Mouse (Mus musculus): ENCODE data around the gene Rasd2. TPM values are rescaled to one million over a fixed set of nuclear protein-coding genes. Genes with fewer than 3 reads are reported as not detected.

Gene Rasd2
- 10 to 100 TPM in 2 of 4 experiments, 1 to 10 TPM in 2; 4.3 to 12.2 (median 8.6) TPM for total RNA-seq (2022)

DNA sequence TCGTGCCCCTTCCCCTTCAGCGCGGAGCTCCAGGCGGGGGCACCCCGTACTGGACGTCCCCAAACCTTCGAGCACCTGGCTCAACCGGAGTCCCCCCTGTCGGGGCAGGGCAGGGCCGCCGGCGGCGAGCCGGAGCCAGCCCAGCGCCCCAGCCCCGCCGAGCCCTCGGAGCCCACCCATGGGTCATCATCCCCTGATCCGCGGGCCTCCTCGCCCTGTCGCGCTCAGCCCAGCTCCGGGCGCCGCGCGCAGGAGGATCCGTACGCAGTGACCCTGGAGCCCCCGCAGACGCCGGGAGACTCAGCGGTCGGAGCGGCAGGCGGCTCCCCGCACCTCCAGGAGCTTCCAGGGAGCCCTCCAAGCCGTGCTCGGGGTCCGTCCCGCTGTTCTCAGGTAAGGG lies at the start of gene Rasd2:
Gene Rasd2, plus strand, starts transcription at position 259 of the 400 bp plus-strand sequence.
- DNase-seq = no peak

DNA sequence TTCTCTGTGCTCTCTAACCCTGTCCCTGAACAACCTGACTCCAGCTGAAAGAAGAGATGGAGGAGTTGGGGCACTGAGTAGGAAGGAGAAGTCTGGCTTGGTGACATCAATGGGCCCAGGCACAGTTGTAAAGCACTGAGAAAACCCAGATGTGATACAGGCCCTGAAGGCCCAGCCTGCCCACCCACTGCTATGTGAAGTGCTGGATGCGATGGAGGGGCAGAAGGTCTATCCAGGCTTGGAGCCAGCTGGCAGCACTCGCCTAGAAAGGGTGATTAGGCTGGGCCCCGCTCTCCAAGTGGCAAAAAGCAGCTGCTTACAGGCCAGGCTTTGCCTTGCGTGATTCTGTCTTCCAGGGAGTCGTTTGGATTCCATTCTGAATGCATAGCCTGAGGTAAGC lies 44.4 kb upstream of the Rasd2 start:
- DNase-seq = no peak

DNA sequence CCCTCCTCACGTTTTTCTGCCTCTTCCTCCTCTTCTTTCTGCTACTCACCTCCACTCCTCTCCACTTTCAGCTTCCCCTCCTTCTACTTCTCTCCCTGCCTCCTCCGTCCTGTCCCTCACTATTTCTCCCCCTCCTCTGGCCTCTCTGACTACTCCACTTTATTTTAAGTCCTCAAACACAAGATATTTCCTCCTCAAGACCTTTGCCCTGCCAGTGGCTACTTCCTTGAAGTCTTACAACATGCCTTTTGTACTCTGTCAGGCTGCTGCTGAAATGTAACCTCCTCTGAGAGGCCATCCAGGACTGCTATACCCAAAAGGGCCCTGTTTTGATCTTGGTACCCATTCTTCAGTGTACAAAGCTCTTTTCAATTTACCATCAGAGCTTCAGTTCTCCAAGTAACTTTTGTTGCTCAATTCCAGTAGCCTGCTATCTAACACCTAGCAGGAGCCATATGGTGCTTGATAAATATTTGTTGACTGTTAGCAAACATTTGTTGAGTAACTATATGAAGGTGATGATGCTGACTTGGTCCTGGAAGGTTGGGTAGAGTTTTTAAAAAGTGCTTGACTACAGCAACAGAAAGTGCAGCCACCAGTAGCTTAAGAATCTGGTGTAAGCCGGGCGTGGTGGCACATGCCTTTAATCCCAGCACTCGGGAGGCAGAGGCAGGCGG lies 41.6 kb upstream of the Rasd2 start:
- no peak for DNase-seq

DNA sequence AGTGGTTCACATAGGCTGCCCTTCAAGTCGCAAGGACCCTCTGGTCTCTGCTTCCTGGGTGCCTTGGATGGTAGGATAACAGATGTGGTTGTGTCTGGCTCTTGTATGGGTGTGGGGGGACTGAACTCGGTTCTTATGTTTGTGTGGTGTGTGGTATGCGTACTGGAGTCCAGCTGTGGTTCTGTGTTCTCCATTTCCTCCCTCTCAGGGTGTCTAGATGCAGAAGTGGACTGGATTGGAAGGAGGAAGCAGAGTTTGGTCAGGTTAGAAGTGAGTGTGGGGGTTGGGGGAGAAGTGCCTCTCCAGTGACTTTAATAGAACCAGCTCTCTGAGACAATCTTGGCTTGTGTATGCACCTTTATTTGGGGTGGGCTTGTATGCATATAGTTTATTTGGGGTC lies 20.7 kb upstream of the Rasd2 start:
- DNase-seq = no peak

DNA sequence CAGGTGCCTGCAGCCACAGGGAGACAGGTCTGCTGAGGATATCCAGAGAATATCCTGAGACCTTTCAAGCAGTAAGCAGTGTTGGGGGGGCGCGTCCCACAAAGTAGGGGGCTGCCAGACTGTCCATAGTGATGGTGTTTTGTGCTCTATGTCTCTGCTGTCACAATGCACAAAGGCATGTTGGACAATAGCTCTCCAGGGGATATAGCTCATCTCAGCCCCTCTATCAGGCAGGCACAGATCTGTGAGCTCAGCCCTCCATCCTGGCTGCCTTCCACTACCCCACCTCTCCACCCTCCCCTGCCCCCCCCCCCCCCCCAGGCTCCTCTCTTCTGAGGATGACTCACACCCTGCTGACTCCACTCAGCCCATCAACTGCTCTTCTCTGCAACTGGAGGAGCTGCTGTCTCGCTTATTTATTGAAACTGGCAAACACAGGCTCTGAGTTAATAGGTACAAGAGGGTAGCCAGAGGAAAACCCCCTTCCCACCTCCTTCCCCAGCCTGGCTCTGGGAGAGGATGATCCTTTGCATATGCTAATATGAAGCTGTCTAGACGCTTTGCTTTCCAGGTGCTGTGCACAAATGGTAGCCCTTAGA lies 19.2 kb upstream of the Rasd2 start:
- no peak for DNase-seq

DNA sequence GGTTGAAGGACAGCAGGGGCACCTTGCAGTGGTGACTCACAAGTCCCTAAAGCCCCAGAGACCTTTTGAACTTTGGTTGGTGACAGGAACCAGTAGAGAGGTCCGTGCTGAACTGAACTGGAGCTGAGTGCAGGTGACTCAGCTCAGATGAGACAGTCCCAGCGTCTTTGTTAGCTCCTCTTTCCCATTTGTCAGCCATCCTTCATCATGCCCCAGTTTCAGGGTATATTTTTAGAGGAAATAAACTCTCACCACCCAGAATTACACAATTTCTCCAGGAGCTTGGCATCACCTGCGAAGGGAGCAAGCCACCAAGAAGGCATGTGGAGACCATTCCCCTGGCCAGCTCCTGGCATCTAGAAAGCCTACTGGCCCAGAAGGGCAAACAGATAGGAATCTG lies 16.6 kb upstream of the Rasd2 start:
- no peak for DNase-seq

DNA sequence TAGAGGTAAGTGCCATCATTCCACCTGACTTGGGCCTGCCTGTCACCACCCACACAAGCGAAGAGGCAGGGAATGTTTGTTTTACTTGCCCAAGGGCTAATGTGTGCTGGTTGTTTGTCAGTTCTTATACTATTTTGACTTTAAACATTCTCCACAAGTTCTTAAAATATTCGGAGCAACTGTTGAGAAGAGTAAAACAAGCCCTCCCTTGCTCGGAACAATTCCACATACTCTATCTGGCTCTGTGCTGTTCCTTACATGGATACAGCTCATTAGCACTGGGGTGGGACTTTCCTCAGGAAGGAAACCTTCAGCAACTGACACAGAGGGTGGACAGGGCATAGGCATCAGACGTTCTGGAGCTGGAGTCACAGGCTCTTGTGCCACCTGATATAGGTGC lies 15.9 kb upstream of the Rasd2 start:
- no peak for DNase-seq

DNA sequence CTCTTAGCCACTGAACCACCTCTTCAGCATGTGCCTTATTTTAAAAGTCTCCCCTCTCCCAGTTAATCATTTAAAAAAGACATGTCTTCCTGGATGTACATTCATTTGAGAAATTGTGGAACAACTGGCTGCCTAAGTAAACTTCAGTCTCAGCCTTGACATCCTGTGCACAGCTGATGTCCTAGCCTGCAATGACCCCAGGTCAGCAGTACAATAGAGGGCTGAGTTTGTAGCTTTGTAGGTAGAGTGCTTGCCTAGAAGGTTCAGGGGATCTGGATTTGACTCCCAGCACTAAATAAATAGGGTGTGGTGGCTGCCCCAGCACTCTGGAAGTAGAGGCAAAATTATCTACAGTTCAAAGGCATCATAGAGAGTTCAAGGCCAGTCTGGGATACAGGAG lies 15.4 kb upstream of the Rasd2 start:
- DNase-seq = no peak

DNA sequence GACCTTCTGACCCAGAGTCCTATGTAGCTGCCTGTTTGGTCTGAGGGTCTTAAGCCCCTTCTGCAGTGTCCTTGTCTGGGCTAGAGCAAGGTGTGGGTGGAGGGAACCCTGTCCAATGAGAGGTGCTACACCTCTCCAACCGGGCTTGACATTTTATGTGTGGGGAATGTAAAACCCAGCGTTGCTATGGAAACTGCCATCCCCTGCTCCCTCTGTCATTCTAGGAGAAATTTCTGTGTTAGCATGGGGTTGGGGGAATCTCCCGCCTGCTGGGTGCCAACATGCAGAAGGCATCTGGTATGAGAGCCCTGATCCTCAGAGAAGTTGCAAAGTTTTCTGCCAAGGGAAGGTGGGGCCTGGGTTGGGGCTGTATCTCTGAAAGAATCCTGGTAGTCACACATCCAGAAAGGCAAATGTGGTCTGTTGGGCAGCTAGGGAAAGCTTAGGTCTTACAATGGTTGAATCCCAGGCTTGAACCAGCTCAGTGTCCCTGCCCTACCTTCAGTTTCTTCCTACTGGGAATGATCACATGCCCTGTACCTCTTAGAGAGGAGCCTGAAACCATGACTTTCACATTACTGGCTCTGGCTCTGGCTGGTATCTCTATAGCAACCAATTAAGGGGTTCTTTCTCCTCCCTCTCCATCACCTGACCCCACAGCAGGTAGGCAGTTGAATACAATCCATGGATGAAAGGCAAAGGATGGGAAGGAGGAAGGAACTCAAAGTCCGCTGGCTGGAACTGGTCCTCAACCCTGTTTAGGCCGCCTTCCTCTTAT lies 14.6 kb upstream of the Rasd2 start:
- DNase-seq = no peak

DNA sequence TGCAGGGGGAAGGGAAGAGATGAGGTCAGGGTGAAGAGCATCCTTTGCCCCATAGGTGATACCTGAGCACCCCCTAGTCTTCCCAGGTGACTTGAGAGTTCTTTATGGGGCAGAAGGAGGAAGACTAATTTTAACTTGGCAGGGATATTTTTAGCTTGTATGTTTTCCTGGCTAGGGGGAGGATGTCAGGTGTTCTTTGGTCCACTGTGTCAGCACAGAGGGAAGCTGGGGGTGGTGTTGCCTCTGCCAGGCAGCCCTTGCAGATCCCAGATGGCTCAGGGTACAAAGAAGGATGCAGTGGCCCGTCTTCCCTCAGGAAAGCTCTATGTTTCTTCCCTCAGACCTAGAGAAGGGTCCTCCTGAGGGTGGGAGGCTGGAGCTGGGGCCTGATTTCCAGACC lies 13.8 kb upstream of the Rasd2 start:
- no peak for DNase-seq

DNA sequence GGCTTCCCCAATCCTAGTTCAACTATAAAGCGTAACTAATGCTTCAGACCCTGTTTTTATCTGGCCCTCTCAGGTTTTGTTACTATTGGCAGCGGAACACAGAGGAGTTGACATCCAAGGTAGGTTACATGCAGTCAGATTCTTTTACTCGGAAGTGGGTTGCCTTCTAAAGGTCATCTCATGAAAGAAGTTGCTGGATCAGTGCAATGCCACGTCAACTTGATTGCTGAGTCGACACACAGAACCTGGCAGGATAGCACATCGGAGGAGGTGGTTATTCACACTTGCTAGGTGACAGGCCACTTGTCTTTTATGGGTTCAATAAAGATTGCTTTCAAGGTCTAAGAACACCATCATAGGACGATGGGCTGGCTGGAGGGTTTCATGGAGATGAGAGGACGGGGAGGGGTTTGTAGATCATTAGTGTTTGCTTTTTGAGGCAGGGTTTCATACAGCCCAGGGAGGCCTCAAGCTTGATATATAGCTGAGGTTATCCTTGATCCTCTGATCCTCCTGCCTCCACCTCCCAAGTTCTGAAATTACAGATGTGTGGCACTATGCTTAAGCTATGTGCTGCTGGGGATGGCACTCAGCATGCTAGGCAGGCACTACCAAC lies 11.6 kb upstream of the Rasd2 start:
- no peak for DNase-seq

DNA sequence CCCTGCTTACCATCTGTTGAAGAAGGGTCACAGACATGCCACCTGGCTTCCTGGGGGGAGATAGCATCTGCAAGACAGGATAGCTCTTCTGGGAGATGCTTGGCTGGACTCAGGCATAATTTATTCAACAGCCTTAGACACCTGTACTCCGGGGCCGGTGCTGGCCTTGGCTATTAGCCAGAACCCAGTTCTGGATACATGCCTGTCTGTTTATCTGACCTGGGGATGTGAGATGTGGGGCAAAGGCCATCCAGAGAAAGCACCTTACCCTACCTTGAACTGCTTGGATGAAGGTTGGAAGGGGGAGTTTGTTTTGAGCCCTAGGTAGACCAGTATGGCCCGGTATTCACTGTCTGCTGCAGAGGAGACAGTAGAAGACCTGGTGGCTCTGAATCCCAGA lies 10.8 kb upstream of the Rasd2 start:
- no peak for DNase-seq

DNA sequence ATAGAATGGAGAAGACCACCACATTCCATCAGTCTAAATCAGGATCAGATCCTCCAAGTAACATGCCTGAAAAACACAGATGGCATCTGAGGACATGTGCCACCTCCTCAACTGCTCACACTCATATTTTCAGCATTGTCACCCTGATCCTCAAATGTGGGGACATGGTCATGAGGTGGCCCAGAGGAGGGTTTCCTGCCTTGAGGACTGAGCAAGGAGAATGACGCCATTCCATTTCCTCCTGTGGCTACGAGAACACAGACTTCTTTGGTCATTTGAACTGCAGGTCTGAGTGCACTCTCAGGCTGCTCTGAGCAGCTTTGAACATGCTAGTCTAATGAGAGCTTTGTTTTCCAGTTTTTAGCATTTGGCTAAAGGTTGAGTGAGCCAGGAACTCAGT lies 10.3 kb upstream of the Rasd2 start:
- no peak for DNase-seq

DNA sequence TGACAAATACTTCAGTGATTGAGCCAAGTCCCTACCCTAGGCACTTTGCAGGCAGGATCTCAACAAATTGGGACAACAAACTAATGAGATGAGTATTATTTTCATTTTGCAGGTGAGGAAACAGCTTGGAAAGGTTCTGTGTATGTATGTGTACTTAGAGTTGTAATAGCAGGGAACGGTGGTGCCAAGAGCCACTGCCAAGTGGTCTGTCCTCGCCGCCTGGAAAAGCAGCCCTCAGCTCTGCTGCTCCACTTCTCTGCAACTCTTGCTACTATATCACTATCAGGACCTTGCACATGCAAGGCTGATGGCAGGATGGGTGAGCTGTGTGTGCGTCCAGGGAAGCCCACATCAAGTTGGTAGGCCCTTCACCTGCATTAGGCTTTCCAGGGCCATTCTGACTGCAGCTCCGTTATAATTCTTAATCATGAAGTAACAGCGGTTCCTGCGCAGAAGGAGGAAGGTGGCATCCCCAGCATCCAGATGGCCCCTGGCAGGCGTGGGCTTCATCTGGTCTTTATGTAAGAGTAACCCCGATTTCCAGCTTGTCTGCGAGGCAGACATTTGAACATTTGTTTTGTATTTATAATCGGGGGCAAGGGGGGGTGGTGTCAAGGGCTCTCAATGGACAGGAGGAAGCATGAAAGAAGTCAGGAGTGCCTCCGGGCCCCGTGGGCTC lies 9.4 kb upstream of the Rasd2 start:
- DNase-seq = no peak

DNA sequence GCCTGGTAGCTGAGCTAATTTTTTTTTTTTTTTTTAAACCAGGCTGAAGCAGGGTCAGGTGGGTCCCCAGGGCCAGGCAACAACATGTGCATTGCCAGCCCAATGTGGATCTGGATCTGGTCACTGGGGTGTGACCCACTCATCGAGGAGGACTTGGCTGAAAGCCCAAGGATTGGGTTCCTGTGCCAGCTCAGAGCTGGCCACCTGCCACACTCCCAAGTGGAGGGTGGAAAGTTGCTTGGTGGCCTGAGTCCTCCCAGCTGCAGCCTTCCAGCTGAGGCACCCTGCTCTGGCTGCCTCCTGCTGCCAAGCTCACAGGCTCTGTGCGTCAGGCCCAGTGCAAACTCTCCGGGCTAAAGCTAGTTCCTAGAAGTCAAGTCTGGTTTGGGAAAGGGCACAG lies 2.3 kb upstream of the Rasd2 start:
- peak; percentile 86 for DNase-seq

DNA sequence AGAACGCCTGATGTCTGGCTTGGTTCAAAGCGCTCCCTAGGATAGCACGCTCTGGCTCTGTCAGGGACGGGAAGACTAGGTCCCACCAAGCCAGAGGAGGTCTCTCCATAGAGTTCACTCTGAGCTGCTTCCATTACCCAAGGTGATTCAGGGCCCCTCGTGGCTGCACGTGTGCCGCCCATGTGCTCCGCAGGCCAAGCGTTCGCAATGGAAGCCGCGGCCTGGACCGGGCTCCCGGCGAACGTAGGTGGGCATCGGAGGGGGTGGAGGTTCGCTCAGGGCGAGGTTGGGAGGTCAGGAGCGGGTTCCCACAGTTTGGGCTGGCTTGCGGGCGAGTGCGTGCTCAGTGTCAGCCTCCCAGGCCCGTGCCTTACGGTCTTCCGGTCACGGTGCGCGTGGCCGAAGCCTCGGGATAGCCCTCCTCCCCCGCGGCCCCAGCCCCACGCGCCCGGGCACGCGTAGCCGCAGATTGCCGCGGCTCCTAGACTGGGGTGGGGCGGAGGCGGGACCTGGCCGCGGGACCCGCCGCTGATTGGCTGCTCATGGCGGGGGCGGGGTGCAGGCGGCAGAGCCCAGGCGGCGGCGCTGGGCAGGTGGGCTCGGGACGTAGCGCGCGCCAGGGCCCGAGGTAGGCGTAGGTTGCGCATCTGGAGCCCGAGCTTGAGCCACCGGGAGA lies 975 bp upstream of the Rasd2 start:
- peak; percentile 74 for DNase-seq

DNA sequence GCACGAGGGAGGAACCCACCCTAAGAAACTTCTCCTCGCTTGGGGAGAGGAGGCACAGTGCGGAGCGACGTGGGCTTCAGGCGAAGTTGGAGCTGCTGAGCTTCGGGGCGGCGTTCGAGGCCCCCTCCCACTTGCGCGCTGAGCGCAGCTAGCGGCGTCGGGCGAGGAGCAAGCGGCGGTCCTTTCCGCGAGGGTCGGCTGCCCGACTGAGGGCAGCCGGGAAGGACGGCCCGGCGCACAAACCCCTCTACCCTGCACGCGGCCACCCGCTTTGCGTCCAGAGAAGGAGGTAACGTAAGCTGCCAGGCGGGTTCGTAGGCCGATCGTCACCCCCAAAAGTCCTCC lies 465 bp upstream of the Rasd2 start:
- DNase-seq = no peak

DNA sequence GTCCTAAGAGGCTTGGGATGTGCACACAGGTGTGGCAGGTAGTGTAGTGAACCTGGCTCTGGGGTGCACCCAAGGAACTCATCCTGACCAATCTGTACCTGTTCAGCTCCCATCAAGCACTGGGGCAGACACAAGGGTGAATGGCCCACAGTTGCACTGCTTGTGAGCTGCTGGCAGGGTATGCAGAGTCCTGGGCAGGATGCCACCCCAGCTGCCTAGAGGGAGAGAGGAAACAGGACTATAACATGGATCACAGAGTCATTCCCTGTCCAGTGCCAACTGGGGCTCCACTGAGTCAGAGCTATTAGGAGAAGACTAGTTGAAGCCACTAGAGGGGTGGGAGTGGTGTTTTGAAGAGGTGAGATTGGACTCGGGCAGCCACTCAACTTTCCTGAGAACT lies 1.3 kb downstream of the Rasd2 start:
- no peak for DNase-seq

DNA sequence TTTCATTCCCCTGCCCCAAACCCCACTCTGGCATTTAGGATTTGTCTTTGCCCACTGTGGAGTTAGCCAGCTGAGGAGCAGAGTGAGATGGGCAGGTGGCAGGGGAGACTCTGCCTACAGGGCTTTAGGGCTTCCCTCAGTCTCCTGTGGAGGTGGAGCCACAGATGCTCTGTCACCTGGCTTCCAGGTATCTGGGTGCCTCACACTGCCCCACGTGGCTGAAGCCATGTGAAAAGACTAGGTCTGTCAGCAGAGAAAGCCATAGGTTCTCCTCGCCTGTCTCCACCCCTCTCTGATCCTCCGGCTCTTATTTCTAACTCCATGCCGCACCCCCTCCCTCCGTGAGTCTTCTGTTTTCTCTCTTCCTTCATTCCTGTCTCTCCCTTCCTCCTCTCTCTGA lies 2.2 kb downstream of the Rasd2 start:
- no peak for DNase-seq

DNA sequence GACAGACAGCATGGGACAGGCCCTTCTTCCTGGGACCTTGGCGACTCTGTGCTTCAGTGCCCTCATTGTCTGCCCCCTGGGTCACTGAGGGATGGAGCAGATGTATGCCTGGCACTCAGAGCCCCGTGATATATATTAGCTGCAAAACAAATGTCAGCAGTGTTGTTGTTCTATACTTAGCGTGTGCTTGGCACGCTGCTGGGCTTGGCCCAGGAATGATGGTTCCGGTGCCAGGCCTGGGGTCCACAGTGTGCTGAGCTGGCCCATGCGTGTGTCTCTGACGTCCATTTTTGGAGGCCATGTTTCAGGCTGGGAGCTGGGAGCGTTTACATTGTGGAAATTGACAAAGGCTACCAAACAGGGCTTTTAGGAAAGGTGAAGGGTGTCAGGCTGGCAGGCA lies 3.1 kb downstream of the Rasd2 start:
- DNase-seq = no peak

DNA sequence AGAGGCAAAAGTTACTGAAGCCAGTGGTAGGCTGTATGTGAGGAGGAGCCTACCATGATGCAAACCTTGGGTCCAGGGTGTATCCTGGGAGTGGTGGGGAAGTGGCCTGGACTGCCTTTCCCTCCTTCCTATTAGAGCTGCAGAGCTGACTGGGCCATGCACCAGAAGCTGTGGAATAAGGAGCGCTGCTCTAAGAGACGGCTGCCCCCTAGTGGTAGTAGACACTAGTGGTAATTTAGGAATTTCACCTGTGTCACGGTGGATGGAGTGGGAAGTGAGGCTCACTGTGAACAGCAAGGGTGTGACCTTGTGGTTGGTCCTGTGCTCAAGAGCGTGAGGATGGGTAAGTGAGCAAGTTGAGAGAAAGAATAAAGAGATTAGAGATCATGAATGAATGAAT lies 4.2 kb downstream of the Rasd2 start:
- no peak for DNase-seq

Data from adrenal gland, adult 8-10 months (tissue).